Mouse (Mus musculus): Measurements from ENCODE around the gene Prkn. TPM values are rescaled to one million over a fixed set of nuclear protein-coding genes. Genes with fewer than 3 reads are reported as not detected.

Gene Prkn
- polyA plus RNA-seq, 1 experiment from 2014 or later, result 3.5 TPM

GRCm38 (mm10) chr17:11532066-11532465 is 691.9 kb downstream of the Prkn start:
- peaks cover 0 to 3% of the 10 kb centered on the region in 2 experiments; a peak in 1 of 4 replicates for H3K4me1 ChIP-seq (ENCODE audit: control insufficient read depth in 2 of 2, insufficient read depth in 2 of 2, low read length in 2 of 2)
- WGBS, result 41% methylated on average over 3 of the region's 3 CpGs
- H3K27ac ChIP-seq (replicated peaks in 1 of 2; ENCODE audit: control insufficient read depth in 1 of 2, insufficient read depth in 1 of 2, low read depth in 2 of 2, low read length in 2 of 2), result no peak overlapping the region
- H3K9me3 ChIP-seq (ENCODE audit: control insufficient read depth, low read length), result no peaks in the 10 kb centered on the region
- no peak for ATAC-seq (ENCODE audit: insufficient number of reproducible peaks, insufficient read depth, low FRiP score, low read depth)
- no peaks in the 10 kb centered on the region for H3K27me3 ChIP-seq (ENCODE audit: control insufficient read depth, insufficient read depth, low read length)
- no peak overlapping the region for H3K4me3 ChIP-seq (ENCODE audit: control insufficient read depth in 1 of 2, insufficient read depth in 1 of 2, low read depth in 1 of 2, low read length in 2 of 2)
- H3K9ac ChIP-seq (ENCODE audit: low read length), result no peak overlapping the region
- H3K4me2 ChIP-seq (ENCODE audit: low read length), result no peak overlapping the region
- no peaks in the 10 kb centered on the region for H3K36me3 ChIP-seq (ENCODE audit: control insufficient read depth, insufficient read depth, low read length)

- H3K9me3 ChIP-seq (ENCODE audit: control insufficient read depth, low read length), result no peaks in the 10 kb centered on the region
- H3K36me3 ChIP-seq (ENCODE audit: control insufficient read depth, insufficient read depth, low read length), result no peaks in the 10 kb centered on the region
- WGBS, result 30% methylated on average over 2 of the region's 2 CpGs
- no peak for ATAC-seq (ENCODE audit: insufficient number of reproducible peaks, insufficient read depth, low FRiP score, low read depth)
- H3K9ac ChIP-seq (ENCODE audit: low read length), result no peak overlapping the region
- peaks cover 0 to 3% of the 10 kb centered on the region in 2 experiments; a peak in 1 of 4 replicates for H3K4me1 ChIP-seq (ENCODE audit: control insufficient read depth in 2 of 2, insufficient read depth in 2 of 2, low read length in 2 of 2)
- no peaks in the 10 kb centered on the region for H3K27me3 ChIP-seq (ENCODE audit: control insufficient read depth, insufficient read depth, low read length)
- H3K4me3 ChIP-seq (ENCODE audit: control insufficient read depth in 1 of 2, insufficient read depth in 1 of 2, low read depth in 1 of 2, low read length in 2 of 2), result no peak overlapping the region
- no peak overlapping the region for H3K4me2 ChIP-seq (ENCODE audit: low read length)
- no peak overlapping the region for H3K27ac ChIP-seq (replicated peaks in 1 of 2; ENCODE audit: control insufficient read depth in 1 of 2, insufficient read depth in 1 of 2, low read depth in 2 of 2, low read length in 2 of 2)
Observed at GRCm38 (mm10) chr17:11532748-11533147, 692.6 kb downstream of the Prkn start.

GRCm38 (mm10) chr17:11533835-11534234 is 693.7 kb downstream of the Prkn start:
- Histone ChIP-seq H3K9ac (ENCODE audit: low read length) (no peak overlapping the region), H3K36me3 (ENCODE audit: control insufficient read depth, insufficient read depth, low read length) (no peaks in the 10 kb centered on the region), H3K4me1 (ENCODE audit: control insufficient read depth in 2 of 2, insufficient read depth in 2 of 2, low read length in 2 of 2) (peaks cover 0 to 3% of the 10 kb centered on the region in 2 experiments; a peak in 1 of 4 replicates), H3K27ac (replicated peaks in 1 of 2; ENCODE audit: control insufficient read depth in 1 of 2, insufficient read depth in 1 of 2, low read depth in 2 of 2, low read length in 2 of 2) (no peak overlapping the region), H3K27me3 (ENCODE audit: control insufficient read depth, insufficient read depth, low read length) (no peaks in the 10 kb centered on the region), H3K4me2 (ENCODE audit: low read length) (no peak overlapping the region), H3K4me3 (ENCODE audit: control insufficient read depth in 1 of 2, insufficient read depth in 1 of 2, low read depth in 1 of 2, low read length in 2 of 2) (no peak overlapping the region), H3K9me3 (ENCODE audit: control insufficient read depth, low read length) (no peaks in the 10 kb centered on the region)
- no peak for ATAC-seq (ENCODE audit: insufficient number of reproducible peaks, insufficient read depth, low FRiP score, low read depth)
- 77% methylated on average over 1 of the region's 1 CpGs for WGBS

- no peak overlapping the region for H3K4me2 ChIP-seq (ENCODE audit: low read length)
- no peak for ATAC-seq (ENCODE audit: insufficient number of reproducible peaks, insufficient read depth, low FRiP score, low read depth)
- no peaks in the 10 kb centered on the region for H3K9me3 ChIP-seq (ENCODE audit: control insufficient read depth, low read length)
- H3K4me3 ChIP-seq (ENCODE audit: control insufficient read depth in 1 of 2, insufficient read depth in 1 of 2, low read depth in 1 of 2, low read length in 2 of 2), result no peak overlapping the region
- H3K36me3 ChIP-seq (ENCODE audit: control insufficient read depth, insufficient read depth, low read length), result no peaks in the 10 kb centered on the region
- no peak overlapping the region for H3K27ac ChIP-seq (replicated peaks in 1 of 2; ENCODE audit: control insufficient read depth in 1 of 2, insufficient read depth in 1 of 2, low read depth in 2 of 2, low read length in 2 of 2)
- no peak overlapping the region for H3K9ac ChIP-seq (ENCODE audit: low read length)
- no peaks in the 10 kb centered on the region for H3K4me1 ChIP-seq (ENCODE audit: control insufficient read depth in 2 of 2, insufficient read depth in 2 of 2, low read length in 2 of 2)
- 86% methylated on average over 7 of the region's 7 CpGs for WGBS
- H3K27me3 ChIP-seq (ENCODE audit: control insufficient read depth, insufficient read depth, low read length), result no peaks in the 10 kb centered on the region
Observed at GRCm38 (mm10) chr17:11538826-11539225, 698.6 kb downstream of the Prkn start.

GRCm38 (mm10) chr17:11541928-11542623 is 701.9 kb downstream of the Prkn start:
- 84% methylated on average over 4 of the region's 4 CpGs for whole genome bisulfite sequencing
- ATAC-seq (ENCODE audit: insufficient number of reproducible peaks, insufficient read depth, low FRiP score, low read depth), result no peak
- no peaks in the 10 kb centered on the region for H3K27me3 ChIP-seq (ENCODE audit: control insufficient read depth, insufficient read depth, low read length)

GRCm38 (mm10) chr17:11550562-11550961 is 710.4 kb downstream of the Prkn start:
- Histone ChIP-seq H3K4me3 (ENCODE audit: control insufficient read depth in 1 of 2, insufficient read depth in 1 of 2, low read depth in 1 of 2, low read length in 2 of 2) (no peak overlapping the region), H3K4me2 (ENCODE audit: low read length) (no peak overlapping the region), H3K36me3 (ENCODE audit: control insufficient read depth, insufficient read depth, low read length) (no peaks in the 10 kb centered on the region), H3K27ac (replicated peaks in 1 of 2; ENCODE audit: control insufficient read depth in 1 of 2, insufficient read depth in 1 of 2, low read depth in 2 of 2, low read length in 2 of 2) (no peak overlapping the region), H3K27me3 (ENCODE audit: control insufficient read depth, insufficient read depth, low read length) (no peaks in the 10 kb centered on the region), H3K4me1 (ENCODE audit: control insufficient read depth in 2 of 2, insufficient read depth in 2 of 2, low read length in 2 of 2) (no peaks in the 10 kb centered on the region), H3K9me3 (ENCODE audit: control insufficient read depth, low read length) (no peaks in the 10 kb centered on the region), H3K9ac (ENCODE audit: low read length) (no peak overlapping the region)
- no peak for ATAC-seq (ENCODE audit: insufficient number of reproducible peaks, insufficient read depth, low FRiP score, low read depth)
- 69% methylated on average over 5 of the region's 5 CpGs for WGBS

More at GRCm38 (mm10) chr17:11541928-11542623, 701.9 kb downstream of the Prkn start:
- no peak overlapping the region for H3K4me3 ChIP-seq (ENCODE audit: control insufficient read depth in 1 of 2, insufficient read depth in 1 of 2, low read depth in 1 of 2, low read length in 2 of 2)
- no peak overlapping the region for H3K9ac ChIP-seq (ENCODE audit: low read length)
- no peaks in the 10 kb centered on the region for H3K4me1 ChIP-seq (ENCODE audit: control insufficient read depth in 2 of 2, insufficient read depth in 2 of 2, low read length in 2 of 2)
- no peak overlapping the region for H3K27ac ChIP-seq (replicated peaks in 1 of 2; ENCODE audit: control insufficient read depth in 1 of 2, insufficient read depth in 1 of 2, low read depth in 2 of 2, low read length in 2 of 2)
- H3K36me3 ChIP-seq (ENCODE audit: control insufficient read depth, insufficient read depth, low read length), result no peaks in the 10 kb centered on the region
- H3K9me3 ChIP-seq (ENCODE audit: control insufficient read depth, low read length), result no peaks in the 10 kb centered on the region
- no peak overlapping the region for H3K4me2 ChIP-seq (ENCODE audit: low read length)

- no peaks in the 10 kb centered on the region for H3K9me3 ChIP-seq (ENCODE audit: control insufficient read depth, low read length)
- H3K27ac ChIP-seq (replicated peaks in 1 of 2; ENCODE audit: control insufficient read depth in 1 of 2, insufficient read depth in 1 of 2, low read depth in 2 of 2, low read length in 2 of 2), result no peak overlapping the region
- H3K27me3 ChIP-seq (ENCODE audit: control insufficient read depth, insufficient read depth, low read length), result no peaks in the 10 kb centered on the region
- no peak for ATAC-seq (ENCODE audit: insufficient number of reproducible peaks, insufficient read depth, low FRiP score, low read depth)
- no peaks in the 10 kb centered on the region for H3K4me1 ChIP-seq (ENCODE audit: control insufficient read depth in 2 of 2, insufficient read depth in 2 of 2, low read length in 2 of 2)
- 68% methylated on average over 6 of the region's 6 CpGs for WGBS
- H3K4me3 ChIP-seq (ENCODE audit: control insufficient read depth in 1 of 2, insufficient read depth in 1 of 2, low read depth in 1 of 2, low read length in 2 of 2), result no peak overlapping the region
- no peak overlapping the region for H3K4me2 ChIP-seq (ENCODE audit: low read length)
- no peaks in the 10 kb centered on the region for H3K36me3 ChIP-seq (ENCODE audit: control insufficient read depth, insufficient read depth, low read length)
- no peak overlapping the region for H3K9ac ChIP-seq (ENCODE audit: low read length)
Observed at GRCm38 (mm10) chr17:11565681-11566080, 725.5 kb downstream of the Prkn start.

GRCm38 (mm10) chr17:11570392-11570791 is 730.2 kb downstream of the Prkn start:
- Histone ChIP-seq H3K27me3 (ENCODE audit: control insufficient read depth, insufficient read depth, low read length) (no peaks in the 10 kb centered on the region; the same call in 1 of the 2 replicates), H3K9ac (ENCODE audit: low read length) (no peak overlapping the region), H3K4me3 (ENCODE audit: control insufficient read depth in 1 of 2, insufficient read depth in 1 of 2, low read depth in 1 of 2, low read length in 2 of 2) (no peak overlapping the region), H3K27ac (replicated peaks in 1 of 2; ENCODE audit: control insufficient read depth in 1 of 2, insufficient read depth in 1 of 2, low read depth in 2 of 2, low read length in 2 of 2) (no peak overlapping the region), H3K9me3 (ENCODE audit: control insufficient read depth, low read length) (no peaks in the 10 kb centered on the region), H3K36me3 (ENCODE audit: control insufficient read depth, insufficient read depth, low read length) (no peaks in the 10 kb centered on the region), H3K4me1 (ENCODE audit: control insufficient read depth in 2 of 2, insufficient read depth in 2 of 2, low read length in 2 of 2) (no peaks in the 10 kb centered on the region), H3K4me2 (ENCODE audit: low read length) (no peak overlapping the region)
- 73% methylated on average over 8 of the region's 8 CpGs for WGBS
- no peak for ATAC-seq (ENCODE audit: insufficient number of reproducible peaks, insufficient read depth, low FRiP score, low read depth)
